9 mouse cellular contexts compared by ENCODE assay signal in the genomic region with DNA sequence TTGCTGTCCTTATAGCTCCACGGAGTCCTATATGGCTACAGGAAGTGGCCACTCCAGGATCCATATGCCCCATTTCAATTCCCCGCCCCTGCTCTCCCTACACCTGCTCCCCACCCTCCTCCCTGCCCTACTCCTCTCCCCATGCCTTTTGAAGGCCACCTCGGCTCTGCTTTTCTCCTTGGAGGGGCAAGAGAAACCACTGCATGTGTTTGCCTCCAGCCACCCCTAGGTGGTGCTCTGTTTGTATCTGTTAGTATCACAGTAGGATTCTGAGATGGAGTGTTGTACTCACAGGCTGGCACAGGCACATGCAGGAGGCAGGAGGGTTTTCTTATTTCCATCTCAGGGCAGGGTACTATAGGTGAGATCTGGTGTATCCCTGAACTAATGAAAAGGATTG.
A peak's percentile ranks its signal among the peaks of the same experiment; 100 is the strongest.
DNase-seq lines count a peak whose midpoint lies in the region; ATAC-seq and TF ChIP-seq lines count a peak whose summit lies in the region.
"Had no signal": no experiment of that assay in that cellular context is flagged by ENCODE, and none has a peak within 500 bp of the region (broad histone marks: within the 10 kb centered on the region; RNA-seq: fewer than 3 reads in every experiment).

No protein-coding gene starts in this region.

- ATAC-seq in frontal cortex, adult (ENCODE audit: low TSS enrichment): peak; percentile 89

- no peak overlapping the region for H3K4me3 ChIP-seq in lung, adult 2 months (replicated peaks; ENCODE audit: extremely low read depth, low read depth, low read length)
- H3K4me3 ChIP-seq: embryonic facial prominence, embryonic 12.5 days had no signal

- TF ChIP-seq CTCF in lung, adult 2 months (IDR thresholded peaks at IDR 0.05; ENCODE audit: insufficient read depth, low read length): peak; percentile 53

- no peaks in the 10 kb centered on the region for H3K4me1 ChIP-seq in lung, adult 2 months (ENCODE audit: control insufficient read depth, insufficient read depth, low read length)
- H3K4me1 ChIP-seq: embryonic facial prominence, embryonic 12.5 days had no signal

- TF ChIP-seq POLR2A in lung, adult 2 months (IDR thresholded peaks at IDR 0.05; ENCODE audit: borderline replicate concordance, extremely low read depth, low read depth, low read length): no peak

- WGBS in lung, adult 2 months: 37% methylated on average over 3 of the region's 3 CpGs

- peak; percentile 30 for DNase-seq in urinary bladder, postnatal 25 days (ENCODE audit: low spot score)
- DNase-seq in urinary bladder, adult 2 months (ENCODE audit: low spot score): no peak
- peak; percentile 57 to 69 for DNase-seq in cerebellum, adult 18-20 months
- DNase-seq in kidney, postnatal 14 days: peak; percentile 45
- DNase-seq in lung, adult 2 months: peak; percentile 19
- peak; percentile 24 for DNase-seq in ovary, adult 18-20 months (ENCODE audit: low spot score)
- DNase-seq in thymus, postnatal 4 days: peak; percentile 60
